Mouse (Mus musculus): ENCODE data around the gene Rasl11b. TPM values are rescaled to one million over a fixed set of nuclear protein-coding genes. Genes with fewer than 3 reads are reported as not detected.

Gene Rasl11b
- total RNA-seq (2014; fragmentation: Nextera tagmentation), result not detected in 2 replicates
- total RNA-seq (2017), result 0.14 TPM in 1 of 2 replicates, not detected in the other

DNA sequence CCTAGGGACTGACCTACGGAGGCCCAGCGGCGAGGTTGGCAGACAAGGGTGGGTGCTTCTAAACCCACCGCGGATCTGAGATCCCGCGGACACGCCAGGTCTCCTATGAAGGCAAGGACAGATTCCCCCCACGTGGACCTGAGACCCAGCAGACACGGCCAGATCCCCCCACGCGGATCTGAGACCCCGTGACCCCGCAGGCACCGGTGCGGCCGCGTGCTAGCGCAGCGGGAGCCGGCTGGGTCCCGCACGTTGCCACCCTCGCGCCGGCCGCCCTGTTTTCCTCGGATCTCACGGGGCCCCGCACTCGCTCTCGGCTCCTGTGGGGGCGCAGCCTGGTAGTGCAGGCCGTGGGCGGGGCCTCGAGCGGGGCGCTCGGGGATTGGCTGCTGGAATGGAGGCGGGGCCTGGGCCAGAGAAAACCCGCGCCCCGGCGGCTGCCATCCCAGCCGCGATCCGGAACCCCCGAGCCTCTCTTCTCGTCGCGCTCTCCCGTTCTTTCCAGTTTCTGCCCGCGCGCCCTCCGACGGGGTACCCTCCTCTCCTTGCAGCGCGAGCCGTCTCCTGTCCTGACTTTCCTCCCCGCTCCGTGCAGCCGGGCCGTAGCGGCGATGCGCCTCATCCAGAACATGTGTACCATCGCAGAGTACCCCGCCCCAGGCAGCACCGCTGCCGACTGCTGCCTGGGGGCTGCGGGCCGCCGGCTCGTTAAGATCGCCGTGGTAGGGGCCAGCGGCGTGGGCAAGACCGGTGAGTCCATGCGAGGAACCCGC, at the start of gene Rasl11b:
TSS of gene Rasl11b (plus strand) at position 446 of the 773 bp plus-strand sequence.
- peak; percentile 96 for ATAC-seq (replicated peaks; ENCODE audit: low FRiP score, low TSS enrichment, poor library complexity, severe bottlenecking)

DNA sequence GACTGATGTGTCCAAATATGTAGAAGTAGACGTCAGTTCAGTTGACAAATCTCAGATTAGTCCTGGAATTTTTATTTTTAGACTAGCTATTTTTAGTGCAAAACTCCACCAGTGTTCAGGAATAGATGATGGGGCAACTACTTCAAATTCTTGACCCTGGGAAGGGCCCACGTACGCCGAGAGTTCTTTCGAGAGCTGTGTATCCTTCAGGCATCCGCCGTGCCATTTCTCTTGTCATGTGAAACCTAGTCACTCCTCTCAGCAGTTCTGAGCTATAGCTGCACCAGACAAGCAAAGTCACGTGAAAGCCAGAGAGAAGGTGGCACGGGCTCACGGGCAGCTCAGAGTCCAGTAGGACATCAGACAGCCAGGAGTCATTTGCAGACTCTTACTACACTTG, 47.5 kb upstream of the Rasl11b start:
- ATAC-seq (replicated peaks; ENCODE audit: low FRiP score, low TSS enrichment, poor library complexity, severe bottlenecking), result no peak

DNA sequence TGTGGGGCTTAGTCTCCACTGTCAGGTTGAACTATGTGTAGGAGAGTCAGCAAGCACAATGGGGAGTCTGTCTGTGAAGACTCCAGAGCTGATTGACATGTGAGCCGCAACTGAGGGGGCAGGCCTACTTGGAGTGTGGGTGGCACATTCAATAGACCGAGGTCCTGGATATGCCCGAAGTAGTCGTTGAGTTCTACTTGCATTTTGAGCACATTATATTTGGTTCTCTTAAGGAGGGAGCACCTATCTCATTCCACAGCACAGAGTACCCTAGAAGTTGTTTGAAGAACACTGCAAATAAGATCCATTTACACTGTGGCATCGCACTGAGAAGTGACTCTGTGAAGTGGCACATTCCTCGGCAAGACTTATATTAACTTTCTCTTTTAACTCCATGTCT, 45.1 kb upstream of the Rasl11b start:
- no peak for ATAC-seq (replicated peaks; ENCODE audit: low FRiP score, low TSS enrichment, poor library complexity, severe bottlenecking)

DNA sequence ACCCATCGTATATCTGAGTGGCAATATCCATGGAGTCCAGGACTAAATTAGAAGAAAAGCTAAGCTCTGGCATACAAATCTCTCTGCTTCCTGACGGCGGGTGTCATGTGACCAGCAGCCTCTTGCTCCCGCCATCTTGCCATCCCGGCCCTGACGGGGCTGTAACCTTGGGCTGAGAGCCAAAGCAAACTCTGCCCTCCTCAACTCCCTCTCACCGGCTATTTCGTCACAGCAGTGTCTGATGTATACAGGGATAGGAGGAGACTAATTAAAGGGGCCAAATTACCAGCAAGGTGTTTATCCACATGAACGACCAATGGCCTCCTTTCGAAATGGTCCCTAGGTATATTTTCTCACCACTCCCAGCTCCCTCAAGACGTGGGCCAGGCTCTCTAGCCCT, 43.3 kb upstream of the Rasl11b start:
- ATAC-seq (replicated peaks; ENCODE audit: low FRiP score, low TSS enrichment, poor library complexity, severe bottlenecking), result no peak

DNA sequence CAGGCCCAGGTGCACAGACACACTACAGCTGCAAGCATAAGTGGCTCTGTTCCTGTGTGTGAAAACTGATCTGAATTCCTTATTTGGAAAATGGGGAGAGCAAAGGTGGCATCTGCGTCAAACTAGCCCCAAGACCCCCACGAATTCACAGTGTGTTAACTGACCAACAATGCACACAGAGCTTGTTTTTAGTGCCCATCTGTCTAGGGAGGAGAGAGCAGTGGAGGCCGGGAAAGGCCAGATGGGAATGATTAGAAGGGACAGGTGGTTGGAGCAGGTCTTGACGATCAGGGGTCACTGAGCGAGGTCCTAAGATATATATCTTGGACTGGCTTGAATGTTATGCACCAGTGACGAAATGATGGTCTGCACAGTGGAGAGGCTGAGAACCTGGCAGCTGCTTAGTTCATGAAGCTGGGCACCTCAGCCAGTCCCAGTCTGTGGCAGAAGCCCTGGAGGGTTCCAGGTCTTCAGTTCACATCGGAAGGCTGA, 39.2 kb upstream of the Rasl11b start:
- ATAC-seq (replicated peaks; ENCODE audit: low FRiP score, low TSS enrichment, poor library complexity, severe bottlenecking), result no peak

DNA sequence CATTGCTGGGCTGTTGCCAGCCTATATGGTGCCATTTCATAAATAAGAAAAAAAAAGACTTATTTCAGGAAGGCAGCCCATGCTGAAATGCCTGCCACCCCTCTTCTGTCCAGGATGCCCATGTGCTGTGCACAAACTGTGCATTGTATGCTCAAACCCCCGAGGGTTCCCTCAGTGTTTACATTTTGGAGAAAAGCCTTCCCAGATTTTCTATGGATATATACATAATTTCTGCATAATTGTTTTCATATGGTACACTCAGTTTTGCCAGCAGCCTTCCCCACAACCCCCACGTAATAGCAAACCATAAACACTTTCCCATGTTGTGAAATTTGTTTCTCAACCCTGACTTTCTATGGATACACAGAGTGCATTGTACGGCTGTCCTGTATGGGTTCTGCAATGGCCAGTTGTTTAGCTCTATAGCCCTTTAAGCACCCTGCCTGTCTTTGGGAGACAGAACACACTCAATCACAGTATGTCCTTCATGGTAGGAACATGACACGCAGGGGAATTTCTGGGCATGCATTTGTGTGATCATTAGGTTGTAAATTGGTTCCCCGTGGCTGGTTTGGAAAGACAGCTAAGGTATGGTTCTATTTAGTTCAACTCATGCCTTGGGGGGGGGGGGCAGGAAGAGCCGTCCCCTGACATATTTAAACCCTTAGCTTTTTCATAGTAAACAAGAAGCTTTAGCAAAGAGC, 36.0 kb upstream of the Rasl11b start:
- no peak for ATAC-seq (replicated peaks; ENCODE audit: low FRiP score, low TSS enrichment, poor library complexity, severe bottlenecking)

DNA sequence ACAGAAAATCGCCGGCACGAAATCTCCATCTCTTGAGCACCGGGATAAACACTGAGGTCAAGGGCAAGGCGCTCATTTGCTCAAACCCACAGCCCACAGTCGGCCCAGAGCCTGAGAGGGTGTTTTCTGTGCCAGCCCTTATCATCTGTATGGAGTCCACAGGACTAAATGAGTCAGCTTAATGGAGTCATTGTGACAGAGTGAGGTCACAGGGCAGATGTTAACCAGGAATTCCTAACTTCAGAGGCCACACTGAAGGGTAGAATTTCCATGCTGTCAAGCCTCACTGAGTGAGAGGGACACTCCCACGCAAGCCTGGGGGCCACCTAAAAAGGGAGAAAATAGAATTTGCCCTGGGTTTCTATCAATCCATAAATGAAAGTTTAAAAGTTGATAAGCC, 35.2 kb upstream of the Rasl11b start:
- no peak for ATAC-seq (replicated peaks; ENCODE audit: low FRiP score, low TSS enrichment, poor library complexity, severe bottlenecking)

DNA sequence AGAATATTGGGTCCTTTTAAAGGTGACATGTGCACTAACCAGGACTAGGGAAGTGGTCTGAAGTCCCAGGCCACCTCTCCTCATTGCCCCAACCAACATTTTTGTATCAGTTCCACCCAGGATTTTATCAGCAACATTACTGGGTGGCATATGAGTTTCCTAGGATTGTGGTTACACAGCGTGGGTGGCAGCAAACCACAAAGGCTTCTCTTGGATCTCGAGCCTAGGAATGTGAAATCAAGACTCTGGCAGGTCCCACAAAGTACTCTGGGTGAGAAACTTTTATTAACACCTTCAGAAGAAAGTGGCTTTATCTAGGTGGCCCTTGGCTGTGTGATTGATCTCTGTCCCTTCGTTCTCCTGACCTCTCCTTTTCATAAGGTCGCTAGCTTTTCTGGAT, 34.7 kb upstream of the Rasl11b start:
- no peak for ATAC-seq (replicated peaks; ENCODE audit: low FRiP score, low TSS enrichment, poor library complexity, severe bottlenecking)

DNA sequence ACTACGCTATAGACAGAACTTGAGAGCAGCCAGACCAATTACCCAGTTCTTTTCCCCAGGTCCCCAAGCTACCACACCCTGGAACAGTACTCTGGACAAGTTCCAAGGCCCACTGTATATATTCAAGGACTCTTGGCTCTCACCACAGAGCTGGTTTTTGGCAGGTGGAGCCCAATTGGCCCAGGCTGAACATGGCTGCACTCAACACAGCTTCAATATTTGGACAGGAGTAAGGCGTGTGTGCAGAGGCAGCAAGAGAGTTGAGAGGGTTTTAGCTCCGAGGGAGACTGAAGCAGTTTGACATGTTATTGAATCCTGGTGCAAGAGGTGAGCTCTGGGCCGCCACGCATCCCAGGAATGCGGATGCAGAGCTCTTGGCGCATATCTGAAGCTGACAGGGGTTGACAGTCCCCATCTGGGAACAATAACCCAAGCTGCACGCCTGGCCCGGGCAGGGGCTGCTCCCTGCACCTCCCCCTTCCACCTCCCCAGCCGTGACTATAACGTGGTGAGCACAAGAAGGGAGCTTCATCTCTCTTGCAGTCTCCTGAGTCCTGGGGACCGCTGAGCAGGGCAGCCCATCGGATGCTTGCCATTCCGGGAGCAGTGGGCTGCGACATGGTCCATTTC, 33.7 kb upstream of the Rasl11b start:
- no peak for ATAC-seq (replicated peaks; ENCODE audit: low FRiP score, low TSS enrichment, poor library complexity, severe bottlenecking)

DNA sequence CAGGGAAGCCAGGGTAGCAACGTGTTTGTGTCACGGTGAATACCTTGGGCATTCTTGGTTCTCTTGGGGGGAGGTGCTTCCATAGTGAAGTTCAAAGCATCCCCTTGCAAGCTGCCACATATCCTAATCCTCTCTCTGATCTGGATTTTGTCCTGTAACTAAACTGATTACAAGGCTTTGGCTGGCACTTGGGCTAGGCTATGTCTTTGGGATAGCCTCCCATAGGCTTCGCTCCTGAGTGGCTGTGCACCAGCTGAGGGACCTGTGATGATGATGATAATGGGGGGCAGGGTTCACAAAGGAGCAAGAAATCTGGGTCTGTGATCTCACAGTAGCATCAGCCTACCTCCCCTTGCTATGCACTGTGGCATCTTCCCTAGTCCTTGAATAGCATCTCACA, 33.1 kb upstream of the Rasl11b start:
- no peak for ATAC-seq (replicated peaks; ENCODE audit: low FRiP score, low TSS enrichment, poor library complexity, severe bottlenecking)

DNA sequence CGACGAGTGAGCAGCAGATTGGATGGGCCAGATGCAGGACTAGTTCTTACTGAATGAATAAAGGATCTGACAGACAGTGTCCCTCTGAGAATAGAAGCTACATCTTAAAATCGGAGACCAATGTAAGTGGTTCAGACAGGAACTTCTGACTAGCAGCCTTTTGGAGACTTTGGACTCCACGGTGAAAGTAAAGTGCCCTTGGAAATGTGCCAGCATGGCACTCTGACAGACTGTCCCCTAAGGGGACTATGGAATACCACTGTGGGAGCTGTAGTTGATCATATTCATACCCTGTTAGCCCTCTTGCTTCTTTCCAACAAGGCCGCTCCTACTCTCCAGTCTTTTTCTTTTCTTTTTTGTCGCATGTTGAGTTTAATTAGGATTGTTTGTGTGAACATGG, 31.9 kb upstream of the Rasl11b start:
- no peak for ATAC-seq (replicated peaks; ENCODE audit: low FRiP score, low TSS enrichment, poor library complexity, severe bottlenecking)

DNA sequence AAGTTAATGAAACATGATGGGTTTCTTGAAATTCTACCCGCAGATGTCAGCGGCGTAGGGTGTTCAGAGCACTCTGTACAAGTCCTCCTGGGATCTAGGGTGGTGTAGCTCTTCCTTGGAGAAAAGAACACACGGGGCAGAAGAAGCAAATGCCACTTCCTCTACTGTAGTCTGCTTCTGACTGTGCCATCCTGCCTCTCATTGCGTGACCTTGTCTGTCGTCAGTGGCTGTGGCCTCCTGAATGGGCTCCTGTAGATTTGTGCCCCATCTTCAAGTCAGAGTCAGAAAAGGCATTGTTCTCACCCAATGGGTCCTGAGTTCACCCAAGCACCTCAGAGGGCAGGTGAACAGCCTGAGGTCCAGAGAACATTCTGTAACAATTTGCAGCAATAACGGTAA, 30.5 kb upstream of the Rasl11b start:
- no peak for ATAC-seq (replicated peaks; ENCODE audit: low FRiP score, low TSS enrichment, poor library complexity, severe bottlenecking)

DNA sequence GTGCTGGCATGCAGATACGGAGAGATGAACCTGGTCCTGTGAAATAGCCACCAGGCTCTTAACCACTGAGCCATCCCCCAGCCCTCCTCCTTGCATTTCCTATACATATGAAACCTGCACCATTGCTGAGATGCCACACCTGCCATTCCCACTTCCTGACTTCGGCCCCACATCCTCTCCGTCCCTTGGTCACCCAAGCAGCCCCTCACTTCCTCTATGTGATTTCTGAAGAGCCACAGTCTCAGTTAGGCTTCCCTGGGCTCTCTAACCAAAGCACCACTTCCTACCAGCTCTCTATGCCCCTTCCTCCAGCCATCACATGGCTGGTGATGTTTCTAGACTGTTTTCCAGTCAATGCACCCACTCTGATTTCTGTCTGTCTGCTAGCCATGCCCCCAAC, 28.4 kb upstream of the Rasl11b start:
- ATAC-seq (replicated peaks; ENCODE audit: low FRiP score, low TSS enrichment, poor library complexity, severe bottlenecking), result no peak

DNA sequence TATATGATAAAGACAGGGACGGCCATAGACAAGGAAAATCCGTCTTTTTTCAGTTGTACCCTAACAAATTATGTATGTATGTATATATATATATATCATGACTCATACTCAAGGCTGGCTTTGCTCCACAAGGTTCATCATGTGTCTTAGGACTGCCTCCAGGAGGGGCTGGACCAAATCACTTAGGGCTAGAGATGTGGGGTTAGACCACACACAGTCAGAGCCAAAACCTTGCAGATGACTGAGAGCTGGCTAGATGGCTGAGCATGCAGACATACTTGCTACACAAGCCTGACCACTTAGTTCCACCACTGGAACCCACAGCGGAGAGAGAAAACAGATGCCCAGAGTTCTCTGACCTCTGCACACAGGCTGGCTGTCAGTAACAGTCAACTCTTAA, 27.0 kb upstream of the Rasl11b start:
- no peak for ATAC-seq (replicated peaks; ENCODE audit: low FRiP score, low TSS enrichment, poor library complexity, severe bottlenecking)

DNA sequence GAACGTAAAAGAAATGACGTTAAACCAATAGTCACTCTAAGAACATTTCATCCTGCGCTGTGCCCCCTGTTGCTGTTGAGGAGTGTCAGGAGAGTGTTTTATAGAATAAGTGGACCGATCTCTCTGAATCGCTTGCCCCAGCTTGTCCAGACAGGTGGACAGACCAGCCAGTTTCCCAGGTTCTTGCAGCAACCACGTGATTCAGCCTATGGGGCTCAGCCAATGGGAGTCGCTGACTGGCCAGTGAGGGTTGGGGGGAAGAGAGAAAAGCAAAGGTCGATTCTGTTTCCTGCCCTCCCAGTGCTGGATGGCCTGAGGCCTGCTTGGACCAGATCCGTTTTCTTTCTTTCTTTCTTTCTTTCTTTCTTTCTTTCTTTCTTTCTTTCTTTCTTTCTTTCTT, 23.3 kb upstream of the Rasl11b start:
- no peak for ATAC-seq (replicated peaks; ENCODE audit: low FRiP score, low TSS enrichment, poor library complexity, severe bottlenecking)

DNA sequence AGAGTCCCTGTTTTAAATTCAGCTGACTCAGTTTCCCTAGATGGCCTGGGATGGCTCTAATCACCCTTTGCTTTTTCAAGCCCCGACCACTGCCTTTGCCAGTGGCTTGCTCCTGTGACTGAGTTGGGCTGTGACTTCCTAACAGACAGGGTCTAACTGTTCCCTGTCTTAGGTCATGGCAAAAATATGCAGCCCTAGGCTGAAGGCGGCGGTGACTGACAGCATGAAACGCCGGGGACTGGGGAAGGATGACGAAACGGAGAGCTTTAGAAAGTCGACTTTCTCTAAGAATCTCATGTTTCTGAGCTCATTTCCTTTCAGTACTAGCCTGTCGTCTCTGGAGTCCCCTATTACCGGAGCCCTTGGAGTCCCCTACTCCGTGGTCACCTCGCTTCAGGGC, 22.9 kb upstream of the Rasl11b start:
- ATAC-seq (replicated peaks; ENCODE audit: low FRiP score, low TSS enrichment, poor library complexity, severe bottlenecking), result no peak

DNA sequence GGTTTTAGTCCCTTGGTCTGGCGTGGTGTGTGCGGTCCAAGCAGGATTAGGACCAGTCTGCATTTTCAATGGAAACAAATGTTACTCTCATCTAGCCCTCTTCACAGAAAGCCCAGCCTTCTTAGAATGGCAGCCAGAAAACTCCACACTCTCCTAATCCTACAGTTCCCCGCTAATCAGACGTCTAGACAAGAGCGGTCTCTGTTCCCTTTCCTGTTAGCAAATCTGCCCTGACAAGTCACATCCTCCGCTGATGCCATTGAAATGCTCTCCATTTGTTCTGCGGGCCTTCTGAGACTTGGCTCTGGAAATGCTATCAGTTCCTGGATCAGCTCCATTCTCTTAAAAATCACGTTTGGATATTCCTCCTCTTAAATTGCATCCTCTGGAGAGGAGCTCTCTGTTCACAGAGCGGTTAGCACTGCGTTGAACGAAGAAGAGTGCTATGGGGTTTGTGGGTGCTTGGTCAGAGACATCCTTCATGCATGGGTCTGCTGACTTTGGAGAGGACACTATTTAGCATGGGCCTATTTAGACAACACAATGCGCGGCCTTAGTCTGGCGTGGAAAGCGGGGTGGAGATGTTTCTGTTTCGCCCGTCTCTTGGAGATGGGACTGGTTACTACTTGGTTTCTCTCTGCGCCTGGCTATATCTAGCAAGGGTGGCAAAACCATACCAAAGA, 21.8 kb upstream of the Rasl11b start:
- no peak for ATAC-seq (replicated peaks; ENCODE audit: low FRiP score, low TSS enrichment, poor library complexity, severe bottlenecking)

DNA sequence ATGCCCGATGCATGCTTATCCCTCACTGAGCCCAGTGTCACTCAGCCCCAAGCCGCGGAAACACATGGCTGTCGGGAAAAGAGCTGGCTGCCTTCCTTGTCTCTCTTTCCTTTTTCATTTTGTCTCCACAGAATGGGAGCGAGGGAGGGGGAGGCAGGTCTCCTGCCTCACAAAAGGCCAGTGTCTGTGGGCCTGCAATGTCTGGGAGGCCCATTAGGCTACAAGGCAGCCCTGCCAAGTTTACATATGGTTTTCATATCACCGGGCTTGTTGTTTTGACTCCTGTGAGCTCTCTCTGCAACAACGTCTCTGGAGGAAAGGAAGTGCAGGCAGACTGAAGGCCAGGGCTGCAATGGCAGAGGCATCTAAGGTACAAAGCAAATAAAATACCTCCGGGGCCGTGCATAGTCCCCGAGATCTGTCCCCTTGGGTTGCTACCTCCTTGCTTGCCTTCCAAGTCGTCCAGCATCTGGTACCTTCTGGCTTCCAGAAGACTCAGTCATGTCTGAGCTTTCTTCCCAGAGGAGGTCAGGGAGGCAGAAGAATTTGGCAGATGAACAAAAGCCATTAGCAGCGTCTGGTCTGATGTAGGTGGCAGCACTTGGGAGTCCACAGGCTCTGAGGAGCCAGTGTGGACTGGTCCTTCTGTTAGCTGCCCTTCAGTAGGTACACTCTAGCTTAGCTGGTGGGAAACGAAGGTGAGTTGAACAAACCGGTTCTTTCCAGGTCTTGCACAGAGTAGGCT, 19.4 kb upstream of the Rasl11b start:
- no peak for ATAC-seq (replicated peaks; ENCODE audit: low FRiP score, low TSS enrichment, poor library complexity, severe bottlenecking)

DNA sequence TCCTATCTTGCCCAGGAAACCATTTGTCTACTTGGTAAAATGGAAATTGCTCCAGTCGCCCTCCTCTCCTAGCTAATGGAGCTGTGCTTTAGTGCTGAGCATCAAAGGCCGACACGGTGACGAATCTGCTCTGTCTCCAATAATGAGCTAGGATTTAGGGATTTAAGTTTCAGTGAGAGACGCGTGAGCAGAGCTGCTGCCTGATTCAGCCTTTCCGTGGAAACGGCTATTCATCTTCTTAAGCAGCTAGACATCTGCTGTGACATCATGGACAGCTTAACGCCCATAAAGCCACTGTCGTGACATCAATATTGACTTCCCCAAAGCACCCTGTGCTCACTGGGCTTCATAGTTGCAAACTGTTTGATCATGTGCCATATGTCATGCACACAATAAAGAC, 14.9 kb upstream of the Rasl11b start:
- no peak for ATAC-seq (replicated peaks; ENCODE audit: low FRiP score, low TSS enrichment, poor library complexity, severe bottlenecking)
